Mouse (Mus musculus) thymus, postnatal 0 days (tissue): ENCODE results near the gene Insc. TPM values are rescaled to one million over a fixed set of nuclear protein-coding genes. Genes with fewer than 3 reads are reported as not detected.

Experiments
- DNase-seq: peaks from one replicate; pipeline ENCODE4 v3.0.0-alpha.2; 2015; ENCODE audit warnings: low spot score
- polyA plus RNA-seq: library from polyadenylated mRNA; unstranded; fragments of >200 nt; fragmentation: Nextera tagmentation; extraction: Ambion mirVana; gene quantifications from 2 replicates; pipeline ENCODE4 v1.2.1, GENCODE M21; 2015

Insc gene
- polyA plus RNA-seq, 1 experiment from 2014 or later: 0.22 TPM

DNA sequence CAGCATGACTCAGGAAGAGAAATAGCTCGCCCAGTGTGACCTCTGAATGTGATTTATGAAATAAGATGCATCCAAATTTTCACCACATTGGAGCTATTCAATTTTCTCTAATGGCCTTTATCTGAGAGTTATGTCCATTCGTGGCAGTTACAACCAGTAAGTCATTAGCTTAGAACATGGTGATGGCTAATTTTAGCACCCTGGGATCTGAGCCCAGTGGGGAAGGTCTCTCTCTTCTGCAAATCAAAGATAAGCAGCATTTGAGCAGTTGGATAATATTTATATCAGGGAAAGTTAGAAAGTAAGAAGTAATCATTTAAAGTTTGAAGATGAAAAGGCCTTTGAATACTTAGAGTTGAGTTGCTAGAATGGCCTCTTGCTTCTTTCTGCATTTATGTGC lies 19.2 kb downstream of the Insc start:
- DNase-seq: no peak

DNA sequence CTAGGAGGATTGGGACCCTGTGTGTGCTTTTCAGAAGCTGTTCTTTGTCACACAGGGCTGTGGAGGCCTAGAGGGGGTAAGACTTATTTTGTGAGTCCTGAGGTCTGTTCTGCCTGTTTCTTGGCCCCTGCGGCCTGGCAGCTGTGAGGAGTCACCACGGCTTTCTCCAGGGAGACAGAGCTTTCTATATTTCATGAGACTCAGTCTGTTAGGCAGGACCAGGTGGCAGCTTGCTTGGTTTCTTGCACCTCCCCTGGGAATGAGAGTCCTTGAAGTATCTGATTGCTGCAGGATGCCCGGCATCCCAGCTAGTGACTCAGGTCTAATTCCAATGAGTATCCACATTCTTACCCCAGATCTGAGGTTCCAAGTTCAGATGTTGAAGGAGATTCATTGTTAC lies 21.8 kb downstream of the Insc start:
- no peak for DNase-seq

DNA sequence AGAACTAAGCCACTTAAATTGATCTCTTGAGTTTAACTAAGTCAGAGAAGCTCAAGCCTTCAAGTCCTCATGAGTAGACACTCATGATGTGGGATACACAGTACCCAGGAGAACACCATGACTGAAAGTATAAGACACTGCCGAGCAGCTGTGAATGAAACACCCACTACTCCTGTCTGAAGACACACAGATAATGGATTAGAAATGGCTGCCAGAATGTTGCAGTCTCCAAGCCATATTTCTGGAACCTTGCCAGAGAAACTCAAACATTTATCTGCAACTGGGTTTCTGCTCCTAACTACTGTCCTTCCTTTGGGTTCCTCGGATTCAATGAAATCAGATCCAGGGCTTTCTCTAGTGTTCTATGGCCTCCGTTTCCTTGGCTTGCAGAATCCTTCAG lies 23.0 kb downstream of the Insc start:
- no peak for DNase-seq

DNA sequence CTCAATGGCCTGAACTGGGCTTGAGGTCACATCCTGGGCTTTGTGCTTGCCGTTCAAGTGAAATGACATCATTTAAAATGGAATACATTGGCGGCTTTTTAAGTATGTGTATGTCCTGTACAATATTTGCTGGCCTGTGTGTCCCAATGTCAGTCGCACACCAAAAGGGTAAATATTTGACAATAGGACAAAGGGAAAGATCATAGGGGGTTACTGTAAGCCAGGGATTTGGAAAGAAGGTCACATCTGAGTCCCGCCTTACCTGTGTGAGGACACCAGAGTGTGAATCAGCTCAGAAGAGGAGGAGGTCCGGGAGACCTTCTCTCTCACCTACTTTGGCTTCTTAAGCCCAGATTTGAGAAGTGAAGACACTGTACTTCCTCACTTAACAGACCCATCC lies 25.0 kb downstream of the Insc start:
- no peak for DNase-seq

DNA sequence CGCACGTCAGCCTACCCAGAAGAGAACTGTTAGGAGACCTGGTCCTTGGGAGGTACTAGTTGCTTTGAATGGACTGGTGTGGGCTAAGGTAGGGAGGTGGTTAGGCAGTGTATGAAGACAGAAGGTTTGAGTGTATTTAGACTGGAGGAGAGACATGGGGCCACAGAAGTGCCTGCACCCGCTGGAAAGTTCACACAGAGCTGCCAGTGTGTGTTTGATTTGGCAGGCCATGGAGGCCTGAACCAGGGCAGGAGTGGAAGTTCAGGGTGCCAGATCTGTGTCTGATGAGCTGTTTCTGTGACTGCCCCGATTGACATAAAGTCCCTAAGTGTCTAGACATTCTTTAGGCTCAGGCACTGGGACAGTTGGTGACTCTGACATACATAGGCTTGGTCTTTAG lies 25.5 kb downstream of the Insc start:
- no peak for DNase-seq

DNA sequence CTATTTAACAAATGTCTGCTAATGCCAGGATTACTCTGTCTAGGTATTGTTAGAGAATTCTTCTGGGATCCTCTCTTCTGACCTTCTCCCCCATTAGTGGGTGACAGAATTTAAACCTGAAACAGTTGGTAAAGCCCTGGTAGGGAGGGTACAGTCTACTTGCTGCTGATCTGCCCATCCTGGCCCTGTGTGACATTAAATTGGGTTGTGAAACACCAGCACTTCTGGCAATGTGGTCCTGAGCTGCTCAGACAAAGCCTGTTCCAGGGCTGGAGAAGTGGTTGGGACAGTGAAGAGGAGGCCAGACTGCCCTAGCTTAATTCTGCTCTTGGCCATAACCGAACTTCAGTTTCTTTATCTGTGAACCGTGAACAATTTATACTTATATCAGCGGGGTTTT lies 27.1 kb downstream of the Insc start:
- DNase-seq: no peak

DNA sequence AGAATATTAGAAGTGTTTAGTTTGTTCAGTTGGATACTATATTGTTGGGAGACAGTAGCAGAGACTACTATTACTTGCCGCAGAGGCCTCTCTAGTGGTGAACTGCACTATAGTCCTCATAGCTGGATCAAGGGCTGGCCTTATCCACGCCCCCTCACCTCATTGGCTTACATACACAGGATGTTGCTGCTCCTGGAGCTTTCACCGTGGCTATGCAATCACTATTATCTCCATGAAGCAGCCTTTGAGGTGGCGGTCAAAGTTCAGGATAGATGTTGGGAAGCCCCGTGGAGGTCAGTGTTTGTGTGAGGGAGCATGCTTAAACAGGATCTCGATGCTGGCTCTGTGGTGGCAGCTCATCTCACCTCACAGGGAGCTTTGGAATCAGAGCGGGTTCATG lies 28.3 kb downstream of the Insc start:
- DNase-seq: no peak

DNA sequence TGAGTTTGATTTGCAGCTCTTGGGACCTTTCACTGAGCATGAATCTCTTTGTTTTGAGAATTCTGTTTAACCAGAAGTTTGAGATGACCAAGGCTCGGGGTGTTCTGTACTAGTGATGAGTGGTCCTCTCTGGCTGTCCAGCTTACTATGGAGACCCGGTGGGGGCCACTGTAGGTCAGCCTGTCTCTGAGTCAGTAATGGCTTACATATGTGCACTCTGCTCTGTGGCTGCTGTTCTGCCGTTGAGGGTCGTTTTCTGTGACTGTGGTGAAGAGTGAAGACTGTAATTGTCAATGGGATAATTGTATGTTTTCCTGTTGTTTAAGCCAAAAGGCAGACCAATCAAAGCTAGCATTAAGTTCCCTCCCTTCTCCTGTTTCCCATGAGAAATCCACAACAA lies 30.3 kb downstream of the Insc start:
- DNase-seq: no peak

DNA sequence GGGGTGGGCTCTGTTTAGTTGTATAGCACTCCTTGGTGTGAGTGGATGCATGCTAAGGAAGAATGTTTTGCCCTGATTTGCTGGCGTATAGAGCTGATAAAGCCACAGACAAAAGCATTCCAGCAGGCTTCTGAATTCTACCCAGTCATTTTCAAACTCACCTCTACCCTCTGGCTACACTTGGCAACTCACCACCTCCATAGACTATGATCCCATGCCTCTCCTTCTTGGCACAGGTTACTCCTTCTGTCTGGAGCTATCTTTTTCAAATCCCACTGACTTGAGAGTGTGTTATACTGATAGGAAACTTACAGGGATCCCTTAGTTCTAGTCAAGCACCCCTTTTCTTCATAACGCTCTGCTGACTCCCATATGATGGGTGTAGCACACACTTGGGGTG lies 32.4 kb downstream of the Insc start:
- DNase-seq: no peak

DNA sequence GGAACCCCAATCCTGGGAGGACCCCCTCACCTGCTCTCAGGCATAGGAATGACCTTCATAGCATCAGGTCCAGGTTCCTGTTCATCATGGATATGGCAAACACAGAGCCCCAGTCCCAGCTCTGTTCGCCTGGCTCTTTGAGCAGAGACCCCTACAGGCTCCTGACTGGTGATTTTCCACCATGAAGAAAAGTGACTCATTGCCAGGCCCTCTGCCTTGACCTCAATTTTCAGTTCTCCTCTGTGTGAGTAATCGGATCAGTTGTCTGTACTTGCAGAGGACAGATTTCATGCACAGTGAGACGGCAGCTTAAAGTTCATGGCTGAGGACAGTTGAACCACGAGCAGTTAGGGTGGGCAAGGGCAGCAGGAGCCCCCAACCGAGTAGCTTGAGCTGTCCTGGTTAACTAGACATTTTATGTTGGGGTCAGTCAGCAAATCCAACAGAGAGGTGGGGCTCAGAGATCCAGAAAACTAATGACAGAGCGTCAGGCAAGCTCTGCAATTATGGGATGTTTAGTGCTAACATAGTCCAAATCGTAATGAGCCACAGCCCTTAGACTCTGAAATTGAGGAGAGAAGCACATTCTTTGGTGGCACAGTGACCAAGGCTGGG lies 34.8 kb downstream of the Insc start:
- DNase-seq: no peak

DNA sequence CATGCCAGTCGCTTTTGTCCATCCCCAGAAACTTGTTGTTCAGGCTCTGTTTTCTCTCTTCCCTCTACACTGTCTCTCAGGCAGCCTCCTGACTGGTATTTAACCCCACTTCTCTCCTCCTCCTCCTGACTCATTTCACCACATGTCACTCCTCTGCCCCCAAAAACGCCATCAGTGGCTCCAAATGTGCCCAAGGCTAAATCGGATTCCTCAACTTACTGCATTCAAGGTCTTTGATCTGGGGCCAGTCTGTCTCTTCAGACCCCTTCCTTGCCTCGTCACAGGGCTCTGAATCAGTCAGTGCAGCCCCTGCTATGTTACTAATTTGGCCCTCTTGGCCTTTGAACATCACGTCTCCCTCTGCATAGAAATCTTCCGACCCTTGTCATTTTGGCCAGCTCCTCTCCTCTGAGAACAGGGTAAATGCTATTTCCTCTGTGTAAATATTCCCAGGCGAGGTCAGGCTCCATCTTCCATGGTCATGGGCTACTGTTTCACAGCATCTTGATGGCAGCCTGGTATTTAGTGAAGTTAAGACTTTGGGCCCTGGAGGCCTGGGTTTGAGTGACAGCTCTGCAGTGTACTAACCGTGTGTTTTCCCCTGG lies 35.7 kb downstream of the Insc start:
- no peak for DNase-seq

DNA sequence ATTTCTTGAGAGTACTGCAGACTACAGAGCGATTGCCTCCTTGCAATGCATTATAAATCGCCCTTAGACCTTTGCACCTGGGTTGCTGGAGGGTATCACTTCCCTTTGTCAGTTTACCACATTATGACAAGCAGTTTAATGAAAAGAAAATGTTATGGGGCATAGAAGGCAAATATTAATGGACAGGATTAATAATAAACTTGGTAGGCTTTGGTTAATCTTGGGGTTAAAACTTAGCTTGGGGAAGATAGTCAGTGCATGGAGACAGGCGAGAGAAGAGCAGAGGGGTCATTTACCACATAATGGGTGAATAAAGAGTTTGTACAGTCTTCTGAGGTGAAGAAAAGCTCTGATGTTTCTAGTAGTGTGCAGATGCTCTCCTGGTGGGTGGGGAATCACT lies 39.8 kb downstream of the Insc start:
- DNase-seq: no peak

DNA sequence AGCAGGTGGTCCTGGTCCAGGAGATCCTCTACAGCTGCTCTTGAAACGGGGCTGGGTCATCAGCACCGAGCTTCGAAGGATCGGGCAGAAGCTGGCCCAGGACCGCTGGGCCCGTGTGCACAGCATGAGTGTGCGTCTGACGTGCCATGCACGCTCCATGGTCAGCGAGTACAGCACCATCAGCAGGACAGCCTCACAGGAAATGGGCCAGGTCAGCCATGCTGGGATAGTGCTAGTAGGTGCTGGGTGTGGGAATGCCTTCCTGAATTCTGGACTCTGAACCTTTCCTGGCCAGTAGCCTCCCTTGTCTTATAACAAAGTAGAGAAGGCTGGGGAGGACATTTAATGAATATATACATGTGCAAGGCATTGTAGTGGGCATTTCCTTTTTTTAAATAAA lies 47.6 kb downstream of the Insc start:
- DNase-seq: no peak

DNA sequence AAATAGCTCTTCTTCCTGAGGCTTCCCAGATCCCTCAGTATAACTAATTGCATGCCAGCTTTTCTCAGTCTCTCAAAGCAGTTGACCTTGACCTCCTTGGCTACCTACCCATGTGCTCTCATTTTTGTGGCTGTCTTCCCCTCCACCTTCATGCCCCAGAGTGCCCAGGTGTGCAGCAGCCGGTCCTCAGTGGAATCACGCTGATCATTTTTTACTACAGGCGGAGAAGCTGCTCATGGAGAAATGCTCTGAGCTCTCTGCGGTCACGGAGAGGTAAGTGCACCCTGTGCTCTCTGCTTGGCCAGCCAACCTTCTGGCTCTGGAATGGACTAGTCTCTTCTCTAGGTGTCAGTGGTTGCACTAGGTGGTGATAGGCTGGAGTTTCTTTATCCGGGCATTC lies 48.5 kb downstream of the Insc start:
- DNase-seq: no peak

DNA sequence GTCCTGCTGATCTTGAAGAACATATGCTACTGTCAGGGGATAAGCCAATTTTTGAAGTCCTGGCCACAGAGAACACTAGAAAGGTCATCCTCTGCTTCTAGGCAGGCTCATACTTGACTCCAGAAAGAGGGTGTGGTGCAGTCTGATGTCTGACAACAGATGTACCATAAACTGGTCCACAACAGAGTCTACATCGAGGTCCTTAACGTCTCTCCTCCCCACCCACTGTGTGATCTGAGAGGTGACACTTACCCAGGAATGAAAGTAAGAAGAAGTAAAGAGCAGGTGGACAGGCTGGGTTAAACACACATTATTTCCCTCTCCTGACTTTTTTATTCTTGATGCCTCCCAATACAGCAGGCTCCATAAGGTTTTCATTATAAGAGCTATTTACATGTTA lies 50.9 kb downstream of the Insc start:
- DNase-seq: no peak

DNA sequence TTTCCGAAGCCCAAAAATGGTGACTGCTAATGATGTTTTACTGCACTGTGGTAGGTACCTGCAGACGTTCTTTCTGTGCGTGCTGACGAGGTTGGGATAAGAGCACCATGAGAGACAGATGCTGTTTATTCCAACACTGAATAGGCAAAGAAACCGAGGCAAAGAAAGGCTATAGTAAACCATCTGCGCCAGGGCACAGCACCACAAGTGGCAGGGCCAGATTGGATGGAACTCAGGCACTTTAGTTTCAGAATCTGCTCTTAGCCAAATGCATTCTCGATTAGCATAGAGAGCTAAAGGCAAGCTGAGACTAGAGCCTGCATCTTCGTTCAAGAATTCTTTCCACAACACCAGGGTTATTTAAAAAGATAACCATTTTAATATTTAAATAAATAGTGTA lies 59.1 kb downstream of the Insc start:
- no peak for DNase-seq

DNA sequence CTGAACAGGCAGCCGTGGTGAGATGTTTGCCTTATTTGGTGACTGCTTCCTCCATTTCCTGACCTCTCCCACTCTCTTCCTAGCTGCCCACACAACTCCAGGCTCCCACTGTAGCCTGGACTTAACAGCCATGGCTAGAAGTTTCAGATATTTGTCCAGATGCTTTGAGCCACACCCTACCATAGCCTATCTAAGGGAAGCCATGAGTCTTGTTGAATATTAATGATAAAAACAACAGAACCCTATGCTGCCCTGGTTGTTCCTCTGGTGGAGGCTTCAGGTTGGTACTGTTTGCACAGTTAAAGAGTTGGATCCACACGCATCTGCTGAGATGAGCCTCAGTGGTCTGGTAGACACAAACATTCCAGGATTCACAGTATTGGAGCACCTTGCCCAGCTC lies 61.8 kb downstream of the Insc start:
- no peak for DNase-seq

DNA sequence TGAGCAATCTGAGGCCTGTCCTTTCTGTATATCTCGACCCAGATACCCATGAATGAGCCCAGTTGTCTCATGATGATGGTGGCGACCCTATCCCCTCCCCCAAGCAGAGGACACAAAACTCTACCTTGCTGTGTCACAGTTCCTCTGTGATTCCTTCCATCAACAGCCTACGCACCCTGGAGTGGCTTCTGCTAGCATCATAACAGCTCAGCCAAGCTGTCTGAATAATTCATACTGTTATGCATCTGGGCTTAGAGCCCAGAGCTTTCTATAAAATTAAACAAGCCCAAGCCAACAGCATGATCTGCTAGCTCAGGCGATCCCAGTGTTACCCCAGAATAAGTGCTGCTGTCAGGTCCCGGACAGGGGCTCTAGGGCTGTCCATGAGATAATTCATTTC lies 63.8 kb downstream of the Insc start:
- no peak for DNase-seq

DNA sequence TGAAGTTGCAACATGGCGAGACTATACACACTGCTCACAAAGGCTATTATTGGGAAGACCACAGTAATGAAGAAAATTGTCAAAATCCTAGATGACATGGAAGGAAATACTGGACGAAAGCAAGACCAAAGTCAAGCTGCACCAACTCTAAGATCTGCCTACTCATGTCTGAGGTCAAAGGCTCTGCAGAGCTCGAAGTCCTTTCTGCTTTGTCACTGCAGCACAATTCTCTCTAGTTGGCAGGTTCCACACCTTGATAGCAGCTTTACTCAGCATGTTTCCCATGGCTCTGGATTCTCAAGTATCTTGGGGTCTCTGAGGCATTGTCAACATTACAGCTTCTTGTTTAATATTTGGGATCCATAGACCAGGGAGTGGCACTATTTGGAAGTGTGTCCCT lies 64.8 kb downstream of the Insc start:
- no peak for DNase-seq

DNA sequence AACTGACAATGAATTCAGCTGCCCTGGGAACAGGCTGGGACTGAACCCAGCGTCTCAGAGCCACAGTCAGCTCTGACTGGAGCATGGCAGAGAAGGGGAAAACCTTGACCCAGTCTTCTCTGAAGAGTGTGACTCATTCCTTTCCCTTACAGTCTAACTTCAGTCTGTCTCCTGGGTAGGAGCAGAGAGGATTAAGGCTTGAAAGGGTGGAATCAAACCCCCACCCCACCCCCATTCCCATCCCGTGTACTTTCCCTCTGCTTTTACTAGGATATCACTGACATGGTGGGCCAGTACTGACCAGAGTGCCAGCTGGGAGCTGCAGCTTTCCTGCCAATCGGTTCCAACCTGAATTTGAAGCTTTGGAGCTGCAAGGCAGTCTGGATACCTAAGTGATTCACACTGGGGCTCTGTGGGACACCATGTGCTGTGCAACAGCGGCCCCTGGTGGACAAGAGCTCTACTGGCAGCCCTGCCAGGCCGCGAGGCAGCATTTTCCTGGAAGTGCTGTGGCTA lies 73.9 kb downstream of the Insc start:
- peak; percentile 75 for DNase-seq

DNA sequence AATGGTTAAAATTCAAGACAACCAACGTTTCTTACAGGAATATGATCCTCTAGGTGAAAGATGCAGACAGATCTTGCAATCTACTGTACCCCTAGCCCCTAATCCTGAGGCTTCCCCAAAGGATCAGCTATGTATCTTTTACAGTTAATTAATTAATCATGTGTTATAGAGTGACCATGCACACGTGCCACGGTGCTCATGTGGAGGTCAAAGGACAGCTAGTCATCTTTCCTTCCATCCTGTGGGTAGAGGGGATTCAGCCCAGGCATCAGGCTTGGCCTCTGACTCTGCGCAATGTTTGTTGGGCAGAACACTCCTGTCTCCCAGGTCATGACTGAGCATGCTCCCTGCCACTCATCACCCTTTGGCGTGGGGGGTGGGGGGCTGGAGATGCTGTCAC lies 74.4 kb downstream of the Insc start:
- DNase-seq: no peak

DNA sequence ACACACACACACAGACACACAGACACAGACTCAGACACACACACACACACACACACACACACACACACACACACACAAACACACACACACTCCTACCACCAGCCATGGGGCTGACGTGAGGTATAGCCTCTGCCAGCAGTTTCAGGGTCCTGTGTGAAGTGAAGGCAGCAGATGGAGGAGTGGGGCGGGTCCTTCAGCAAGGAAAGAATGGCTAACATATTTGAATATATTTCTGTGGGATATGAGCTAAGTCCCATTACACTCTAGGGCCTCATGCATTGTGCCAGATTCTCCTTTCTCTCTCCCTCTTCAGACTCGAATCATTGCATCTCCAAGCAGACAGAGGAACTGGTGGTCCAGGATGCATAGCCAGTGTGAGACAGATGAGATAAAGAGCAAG lies 74.9 kb downstream of the Insc start:
- no peak for DNase-seq

DNA sequence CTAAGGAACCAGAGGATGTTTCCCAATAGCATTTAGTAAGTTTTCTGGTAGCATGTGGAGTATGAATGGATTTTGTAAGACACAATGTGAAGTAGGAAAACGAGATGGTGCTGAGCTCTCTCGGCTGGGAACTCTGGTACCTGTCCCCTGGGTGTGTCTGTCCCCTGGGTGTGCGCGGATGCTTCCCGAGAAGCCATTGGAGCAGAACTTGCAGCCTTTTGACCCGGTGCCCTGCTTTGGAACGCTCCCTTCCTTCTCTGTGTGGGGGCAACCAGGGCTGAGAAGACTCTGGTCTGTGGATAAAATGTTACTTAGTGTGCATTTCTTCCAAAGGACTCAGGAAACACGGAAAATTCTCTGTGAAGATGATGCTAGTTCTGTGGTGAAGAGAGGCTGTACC lies 75.3 kb downstream of the Insc start:
- no peak for DNase-seq

DNA sequence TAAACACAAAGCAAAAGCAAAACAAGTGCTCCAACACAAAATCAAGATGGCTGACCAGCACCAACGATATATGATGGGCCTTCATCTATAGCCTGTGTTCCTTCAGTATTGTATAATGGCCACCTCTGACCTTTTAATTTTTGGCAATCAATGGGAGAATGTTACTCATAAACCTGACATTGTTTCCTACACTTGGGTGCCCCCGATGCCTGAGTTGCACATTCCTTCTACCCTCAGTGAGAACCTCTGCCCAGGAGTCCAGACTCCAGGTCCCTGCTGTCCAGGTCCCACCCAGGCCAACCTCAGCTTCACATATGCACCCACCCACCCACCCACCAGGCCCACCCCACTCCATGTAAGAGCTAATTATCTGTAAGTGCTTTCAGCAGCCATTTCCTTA lies 79.2 kb downstream of the Insc start:
- no peak for DNase-seq
